Mouse (Mus musculus): ENCODE measurements around the gene Lingo4.

GRCm38 (mm10) chr3:94434305-94434704, 36.0 kb downstream of the Lingo4 start:
- TF ChIP-seq POLR2A (IDR thresholded peaks at IDR 0.05; ENCODE audit: low read depth, low read length) (no peak), CTCF (conservative IDR thresholded peaks at IDR 0.05 in 1 of 2, IDR thresholded peaks at IDR 0.05 in 1 of 2; ENCODE audit: low read depth in 2 of 2, low read length in 2 of 2) (no peak), MEF2A (IDR thresholded peaks at IDR 0.05; ENCODE audit: borderline replicate concordance, low read depth, low read length) (no peak), KAT2A (IDR thresholded peaks at IDR 0.05; ENCODE audit: insufficient replicate concordance, low read length) (no peak)
